Mouse (Mus musculus) thymus, postnatal 4 days (tissue): Measurements from ENCODE around the gene Banp.

ENCODE experiments used
- DNase-seq: peaks from one replicate; pipeline ENCODE4 v3.0.0; 2021

Gene Banp

GRCm38 (mm10) chr8:122073964-122074363 lies 124.4 kb downstream of the Banp start:
- no peak for DNase-seq

- no peak for DNase-seq
These were observed 124.9 kb downstream of the Banp start for GRCm38 (mm10) chr8:122074442-122074841.

GRCm38 (mm10) chr8:122074977-122075376 lies 125.4 kb downstream of the Banp start:
- DNase-seq, result no peak

GRCm38 (mm10) chr8:122076183-122076842 lies 126.8 kb downstream of the Banp start:
- DNase-seq, result no peak

DNA sequence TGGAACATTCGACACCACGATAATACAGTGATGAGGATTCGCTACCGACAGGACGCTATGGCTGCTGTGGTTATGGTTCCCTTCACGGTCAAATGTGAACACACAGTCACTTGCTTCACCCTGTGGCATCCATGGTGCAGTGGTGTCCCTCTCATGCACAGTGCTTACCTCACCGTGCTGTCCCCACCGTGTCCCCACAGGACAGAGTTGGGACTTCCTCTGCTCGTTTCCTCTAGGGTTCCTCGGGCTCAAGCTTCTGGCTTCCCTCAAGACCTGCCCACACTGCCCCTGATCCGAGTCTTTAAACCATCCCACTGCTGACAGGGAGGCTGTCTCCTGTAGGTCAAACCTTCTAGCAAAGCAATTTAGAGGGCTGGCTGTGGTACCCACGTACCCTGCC lies 128.8 kb downstream of the Banp start:
- no peak for DNase-seq
